Mouse (Mus musculus): ENCODE measurements at regions not wholly inside any gene's neighbourhood (a gene's known extent, or its start where the extent isn't known, plus 50 kb on each side); places are given as distances from the start of the nearest gene placed in this dataset.

GRCm38 (mm10) chr7:67895166-67895565, 57.5 kb upstream of the Igf1r start:
- no peak for DNase-seq (ENCODE audit: low read depth, low spot score)

- no peak for DNase-seq (ENCODE audit: low read depth, low spot score)
Measured at GRCm38 (mm10) chr7:67892917-67893316, 59.7 kb upstream of the Igf1r start.

- DNase-seq (ENCODE audit: low read depth, low spot score) = no peak
Measured at GRCm38 (mm10) chr7:67883040-67883439, 69.6 kb upstream of the Igf1r start.

GRCm38 (mm10) chr7:67882606-67883005, 70.0 kb upstream of the Igf1r start:
- no peak for DNase-seq (ENCODE audit: low read depth, low spot score)

DNA sequence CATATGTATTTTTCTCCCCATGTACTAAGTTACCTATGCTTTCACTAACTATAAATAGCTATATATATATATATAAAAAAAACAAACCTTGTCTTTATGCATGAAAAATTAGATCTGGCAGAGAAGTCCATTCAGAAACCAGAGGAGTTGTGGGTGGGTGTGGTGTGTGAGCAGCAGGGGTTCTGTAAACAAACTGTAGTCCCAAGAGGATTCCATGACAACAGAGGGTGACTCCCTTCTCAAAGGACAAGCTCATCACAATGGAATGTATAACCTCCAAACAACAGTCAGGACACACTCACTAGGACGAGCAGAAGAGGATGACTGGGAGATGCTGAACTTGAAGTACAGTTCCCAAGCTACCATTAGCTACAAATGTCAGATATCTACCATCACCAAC, 74.4 kb upstream of the Igf1r start:
- no peak for DNase-seq (ENCODE audit: low read depth, low spot score)

GRCm38 (mm10) chr7:67877587-67877986, 75.0 kb upstream of the Igf1r start:
- no peak for DNase-seq (ENCODE audit: low read depth, low spot score)

DNA sequence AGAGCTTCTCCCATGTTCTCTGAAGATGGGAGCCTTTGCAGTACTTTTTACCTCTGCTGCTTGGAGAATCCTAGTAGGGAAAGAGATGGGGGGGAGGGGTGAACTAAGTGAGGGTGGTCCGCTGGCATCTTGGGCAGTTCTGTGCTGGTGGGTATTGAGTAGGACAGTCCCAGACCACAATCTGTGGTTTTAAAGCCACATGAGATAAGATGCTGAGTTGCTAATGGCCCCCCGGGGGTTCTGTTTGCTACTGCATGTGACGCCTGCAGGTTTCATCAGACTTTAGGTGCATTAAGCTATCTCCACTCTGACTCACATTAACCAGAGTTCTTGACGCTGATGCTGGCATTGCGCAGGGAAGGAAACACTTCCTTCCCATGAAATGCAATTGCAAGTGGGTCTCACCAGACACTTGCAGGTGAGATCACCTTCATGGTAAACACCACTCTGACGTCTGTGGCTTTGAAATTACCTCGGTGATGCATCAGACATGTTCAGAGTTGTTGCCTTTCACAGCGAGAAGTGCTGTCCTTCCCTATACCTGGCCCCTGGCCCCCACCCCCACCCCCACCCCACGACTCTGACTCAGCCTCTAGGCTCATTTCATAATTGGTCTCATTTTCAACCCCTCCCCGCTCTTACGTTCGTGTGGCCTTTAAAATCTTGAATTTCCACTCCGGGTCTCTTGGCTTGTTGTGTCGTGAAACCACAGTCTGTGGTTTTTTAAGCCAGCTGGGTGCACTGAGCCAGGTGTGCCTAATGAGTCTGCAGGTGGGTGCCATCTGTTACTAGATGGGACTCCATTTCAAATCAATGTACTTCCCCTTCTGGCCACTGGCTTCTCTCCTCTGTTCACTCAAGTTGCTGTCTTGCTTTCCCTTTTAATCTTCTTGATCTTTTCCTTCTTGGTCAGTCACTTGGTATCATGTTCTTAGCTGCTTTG, 94.8 kb upstream of the Synm start:
- no peak for DNase-seq (ENCODE audit: low read depth, low spot score)

DNA sequence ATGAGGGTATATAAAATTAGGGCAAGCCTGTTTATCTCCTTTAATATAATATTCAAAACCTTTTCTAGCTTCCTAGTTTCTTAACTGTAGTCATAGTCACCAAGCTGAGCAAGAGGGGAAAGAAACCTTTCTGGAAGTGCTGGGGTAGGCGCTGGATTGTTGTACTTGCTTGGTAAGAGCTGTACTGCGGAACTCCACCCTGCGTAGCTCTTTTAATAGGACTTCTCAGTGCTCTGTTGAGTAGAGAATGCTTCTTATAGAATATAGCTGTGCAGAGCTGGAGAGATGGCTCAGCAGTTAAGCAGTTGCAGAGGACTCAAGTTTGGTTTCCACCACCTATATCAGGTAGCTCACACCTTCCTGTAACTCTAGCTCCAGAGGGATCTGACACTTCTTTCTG, 93.3 kb upstream of the Synm start:
- no peak for DNase-seq (ENCODE audit: low read depth, low spot score)

DNA sequence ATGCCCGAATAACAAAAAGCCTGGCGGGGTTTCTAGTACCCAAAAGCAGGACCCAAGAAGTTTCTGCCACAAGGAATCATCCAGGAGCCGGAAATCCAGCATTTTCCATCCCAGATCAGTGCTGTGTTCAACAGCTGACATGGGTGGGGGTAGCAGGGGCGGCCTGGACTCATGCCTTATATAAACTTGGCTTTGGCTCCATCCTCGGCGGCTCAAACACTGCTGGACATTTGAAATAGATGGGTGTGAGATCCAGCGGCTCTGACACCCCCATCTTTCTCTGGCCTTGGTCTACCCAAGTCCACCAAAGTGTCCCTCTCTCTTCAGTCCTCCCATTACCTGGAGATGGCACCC, 89.9 kb upstream of the Synm start:
- no peak for DNase-seq (ENCODE audit: low read depth, low spot score)

DNA sequence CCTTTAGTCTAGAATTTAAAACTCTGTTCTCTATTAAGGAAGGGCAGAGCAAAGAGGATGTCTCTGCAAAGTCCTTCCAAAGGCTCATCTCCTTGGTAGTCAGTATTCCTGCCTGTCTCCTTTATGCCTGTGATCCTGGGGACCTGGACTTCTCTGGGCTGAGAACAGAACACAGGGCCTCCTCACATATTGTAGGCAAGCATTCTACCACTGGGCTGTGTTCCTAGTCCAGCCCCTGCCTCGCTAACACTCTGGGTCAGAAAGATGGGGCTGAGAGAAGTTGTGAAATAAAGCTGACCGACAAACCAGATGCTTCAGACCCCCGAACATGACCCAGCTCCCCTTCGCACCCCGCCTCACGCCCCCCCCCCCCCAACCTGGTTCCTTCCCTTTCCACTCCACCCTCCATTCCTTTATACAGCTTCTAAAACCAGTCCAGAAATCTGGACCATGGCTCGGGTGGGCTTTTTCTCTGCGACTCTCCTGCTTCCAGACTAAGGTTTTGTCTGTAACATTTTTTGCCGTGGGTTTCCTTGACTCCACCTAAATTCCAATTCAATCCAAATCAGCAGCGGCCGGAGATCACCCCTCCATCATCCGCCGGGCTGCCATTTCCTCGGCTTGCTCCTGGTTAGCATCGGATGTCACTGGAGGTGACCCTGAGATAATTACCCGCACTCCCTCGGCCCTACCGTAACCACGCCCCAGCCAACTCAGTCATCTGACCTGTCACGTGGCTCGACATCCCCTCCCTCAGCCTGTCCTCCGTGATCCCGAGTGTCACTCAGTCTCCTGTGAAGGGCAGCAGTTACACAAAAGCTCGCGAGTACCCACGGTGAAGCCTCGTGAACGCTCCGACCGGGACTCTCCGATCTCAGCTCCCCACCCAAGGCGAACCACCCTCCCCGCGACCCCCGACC, 89.3 kb upstream of the Synm start:
- DNase-seq (ENCODE audit: low read depth, low spot score) = peak; percentile 32

- DNase-seq (ENCODE audit: low read depth, low spot score) = no peak
Measured at GRCm38 (mm10) chr7:67846796-67847195, 87.3 kb upstream of the Synm start.

DNA sequence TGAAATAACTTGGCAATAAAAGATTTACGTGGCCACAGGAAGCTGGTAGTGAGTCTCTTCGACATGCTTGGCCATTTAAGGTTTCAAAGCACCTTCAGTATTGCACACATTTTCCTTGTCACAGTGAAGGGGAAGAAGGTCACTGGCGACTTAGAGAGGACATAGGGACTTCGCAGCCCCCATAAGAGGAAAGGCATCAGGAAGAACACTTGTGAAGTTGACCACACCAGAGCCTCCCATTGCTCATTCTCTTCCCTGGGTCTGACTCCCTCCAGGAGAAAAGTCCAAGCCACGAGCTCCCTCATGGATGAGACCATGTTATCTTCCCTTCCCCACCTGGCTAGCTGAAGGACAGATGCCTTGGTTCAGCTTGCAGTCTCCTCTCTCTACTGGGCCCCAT, 77.4 kb upstream of the Synm start:
- DNase-seq (ENCODE audit: low read depth, low spot score) = no peak

DNA sequence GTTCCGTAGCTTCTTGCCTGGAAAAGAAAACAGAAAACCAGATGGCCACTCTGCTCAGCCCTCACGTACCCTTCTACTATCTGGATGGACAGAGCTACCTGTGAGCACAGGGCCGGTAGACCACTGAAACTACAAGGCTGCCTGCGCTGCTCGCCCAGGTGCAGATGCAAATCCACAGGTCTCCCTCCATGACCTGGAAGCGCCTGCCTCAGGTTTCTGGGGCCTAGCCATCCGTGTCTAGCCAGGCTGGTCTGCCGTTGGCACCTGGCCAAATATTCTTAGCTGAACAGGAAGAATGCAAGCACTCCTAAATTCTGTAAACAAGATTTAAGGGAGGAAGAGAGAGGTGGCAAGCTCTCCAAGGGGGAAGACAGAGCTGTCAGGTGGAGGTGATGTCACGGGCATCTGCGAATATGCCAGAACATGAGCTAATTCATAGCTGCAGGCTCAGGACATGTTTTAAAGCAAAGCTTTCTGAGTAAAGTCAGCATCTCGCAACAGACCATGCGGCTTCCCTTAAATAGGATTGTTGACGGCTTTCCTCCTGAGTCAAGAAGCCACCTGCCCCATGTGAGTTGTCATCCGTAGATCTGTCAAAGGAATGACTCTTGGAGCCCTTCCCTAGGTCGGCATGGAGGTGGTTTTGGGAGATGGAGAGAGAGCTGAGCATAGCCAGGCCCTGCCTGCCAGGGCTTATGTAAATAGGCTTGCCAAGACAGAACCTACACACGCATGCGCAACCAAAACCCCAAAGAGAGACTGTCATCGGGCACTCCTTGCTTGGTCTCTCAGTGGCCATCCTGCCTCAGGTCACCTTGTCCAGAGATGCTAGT, 76.8 kb upstream of the Synm start:
- no peak for DNase-seq (ENCODE audit: low read depth, low spot score)

GRCm38 (mm10) chr7:67831738-67832137, 72.2 kb upstream of the Synm start:
- DNase-seq (ENCODE audit: low read depth, low spot score) = no peak

DNA sequence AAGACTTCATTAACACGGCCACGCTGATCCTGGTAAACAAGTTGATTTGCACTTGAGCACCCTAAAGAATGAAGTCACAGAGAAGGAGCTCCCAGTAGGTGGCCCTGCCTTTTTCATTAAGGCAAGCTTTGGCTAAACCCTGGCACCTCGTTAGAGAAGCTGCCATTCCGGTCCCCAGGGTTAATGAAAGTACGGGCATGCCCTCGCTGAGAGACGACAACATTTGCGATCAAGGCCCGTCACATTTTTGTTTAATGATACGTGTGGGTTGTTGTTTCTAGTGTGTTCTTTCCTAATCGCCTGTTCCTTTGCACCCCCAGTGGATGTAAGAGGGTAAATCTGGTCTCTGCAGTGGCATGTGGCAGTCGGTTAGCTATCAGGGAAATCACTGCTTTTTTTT, 67.8 kb upstream of the Synm start:
- no peak for DNase-seq (ENCODE audit: low read depth, low spot score)

GRCm38 (mm10) chr7:67826936-67827335, 67.4 kb upstream of the Synm start:
- no peak for DNase-seq (ENCODE audit: low read depth, low spot score)

DNA sequence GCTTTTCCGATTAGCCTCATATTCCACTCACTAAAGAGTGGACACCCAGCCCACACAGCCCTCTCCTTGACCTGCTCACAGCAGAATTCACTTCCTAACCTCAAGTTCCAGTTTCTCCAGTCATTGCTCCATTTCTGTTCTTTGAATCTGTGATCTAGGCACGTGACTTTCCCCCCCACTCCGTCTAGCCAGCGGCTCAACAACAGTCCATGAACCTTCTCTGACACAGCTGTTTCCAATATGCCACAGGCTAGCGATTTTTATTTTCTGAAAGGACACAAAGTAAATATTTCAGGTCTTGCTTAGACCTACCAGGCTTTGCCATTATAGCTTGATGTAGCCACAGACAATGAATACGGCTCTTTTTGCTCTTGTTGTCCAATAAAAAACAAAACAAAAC, 66.8 kb upstream of the Synm start:
- DNase-seq (ENCODE audit: low read depth, low spot score) = no peak

- no peak for DNase-seq (ENCODE audit: low read depth, low spot score)
Measured at GRCm38 (mm10) chr7:67825636-67826280, 66.2 kb upstream of the Synm start.

- DNase-seq (ENCODE audit: low read depth, low spot score) = no peak
Measured at GRCm38 (mm10) chr7:67823943-67824645, 64.6 kb upstream of the Synm start.

- DNase-seq (ENCODE audit: low read depth, low spot score) = no peak
Measured at GRCm38 (mm10) chr7:67819551-67819950, 60.0 kb upstream of the Synm start.

- no peak for DNase-seq (ENCODE audit: low read depth, low spot score)
Measured at GRCm38 (mm10) chr7:67817556-67817955, 58.0 kb upstream of the Synm start.

Measured in retina, adult 2 months (tissue).